Mouse (Mus musculus): ENCODE results near the gene H2-M10.3. TPM values are rescaled to one million over a fixed set of nuclear protein-coding genes. Genes with fewer than 3 reads are reported as not detected.
"Not testable (repeated sequence)": the region's sequence is repeated elsewhere in the genome, so short reads cannot be mapped to it uniquely, and the experiment has no call there.

The H2-M10.3 gene
- total and polyA plus RNA-seq, 3 experiments = not detected

- no peak for TF ChIP-seq BHLHE40 (IDR thresholded peaks at IDR 0.05; ENCODE audit: borderline replicate concordance, low read depth, low read length)
- no peak for TF ChIP-seq ZMIZ1 (IDR thresholded peaks at IDR 0.05; ENCODE audit: low read depth, low read length)
- no peak for TF ChIP-seq TCF12 (IDR thresholded peaks at IDR 0.05; ENCODE audit: low read depth, low read length)
- no peak for TF ChIP-seq MAZ (IDR thresholded peaks at IDR 0.05; ENCODE audit: low read depth, low read length)
- TF ChIP-seq ZKSCAN1 (IDR thresholded peaks at IDR 0.05; ENCODE audit: low read depth, low read length) = no peak
- Histone ChIP-seq H3K79me2 (ENCODE audit: control insufficient read depth, insufficient read depth, low read length, poor library complexity) (no peaks in the 10 kb centered on the region), H3K4me3 (ENCODE audit: control insufficient read depth in 1 of 2, insufficient read depth in 1 of 2, low read depth in 2 of 2, low read length in 2 of 2) (no peak overlapping the region)
Observed at GRCm38 (mm10) chr17:36414361-36414760, 46.1 kb upstream of the H2-M10.3 start.

GRCm38 (mm10) chr17:36389907-36390306 is 21.7 kb upstream of the H2-M10.3 start:
- no peak overlapping the region for H3K9ac ChIP-seq (ENCODE audit: control insufficient read depth, low read depth, low read length, poor library complexity, severe bottlenecking)
- no peak overlapping the region for H3K4me3 ChIP-seq (ENCODE audit: control insufficient read depth in 1 of 2, insufficient read depth in 1 of 2, low read depth in 2 of 2, low read length in 2 of 2)
- H3K36me3 ChIP-seq (ENCODE audit: control insufficient read depth in 1 of 2, insufficient read depth in 2 of 2, low read length in 2 of 2) = no peaks in the 10 kb centered on the region
- no peak overlapping the region for H3K27ac ChIP-seq (ENCODE audit: control insufficient read depth, low read depth, low read length)
- no peaks in the 10 kb centered on the region for H3K4me1 ChIP-seq (ENCODE audit: control insufficient read depth in 1 of 2, insufficient read depth in 2 of 2, low read length in 2 of 2)
- no peaks in the 10 kb centered on the region for H3K27me3 ChIP-seq (ENCODE audit: control insufficient read depth in 1 of 2, insufficient read depth in 2 of 2, low read length in 2 of 2)
- no peak for DNase-seq (ENCODE audit: low read depth, low spot score)
- H3K79me2 ChIP-seq (ENCODE audit: control insufficient read depth, insufficient read depth, low read length, poor library complexity) = no peaks in the 10 kb centered on the region
- TF ChIP-seq TBP (IDR thresholded peaks at IDR 0.05; ENCODE audit: low read depth, low read length) (no peak), MAX (IDR thresholded peaks at IDR 0.05; ENCODE audit: low read length) (no peak), MAFK (IDR thresholded peaks at IDR 0.05; ENCODE audit: borderline replicate concordance, low read depth, low read length) (no peak), POLR2AphosphoS2 (IDR thresholded peaks at IDR 0.05; ENCODE audit: low read length) (no peak), TCF12 (IDR thresholded peaks at IDR 0.05; ENCODE audit: low read depth, low read length) (no peak), NELFE (IDR thresholded peaks at IDR 0.05; ENCODE audit: low read depth, low read length) (no peak), RAD21 (IDR thresholded peaks at IDR 0.05; ENCODE audit: low read depth, low read length) (no peak), ETS1 (IDR thresholded peaks at IDR 0.05; ENCODE audit: low read depth, low read length) (no peak)
- H3K9me3 ChIP-seq (replicated peaks; ENCODE audit: insufficient read depth, low read length) = no peaks in the 10 kb centered on the region

More at GRCm38 (mm10) chr17:36414361-36414760, 46.1 kb upstream of the H2-M10.3 start:
- no peaks in the 10 kb centered on the region for H3K27me3 ChIP-seq (ENCODE audit: control insufficient read depth in 1 of 2, insufficient read depth in 2 of 2, low read length in 2 of 2)
- H3K9me3 ChIP-seq (replicated peaks; ENCODE audit: insufficient read depth, low read length) = no peaks in the 10 kb centered on the region
- H3K36me3 ChIP-seq (ENCODE audit: control insufficient read depth in 1 of 2, insufficient read depth in 2 of 2, low read length in 2 of 2) = no peaks in the 10 kb centered on the region
- DNase-seq (ENCODE audit: low read depth, low spot score) = no peak
- no peaks in the 10 kb centered on the region for H3K4me1 ChIP-seq (ENCODE audit: control insufficient read depth in 1 of 2, insufficient read depth in 2 of 2, low read length in 2 of 2)
- H3K27ac ChIP-seq (ENCODE audit: control insufficient read depth, low read depth, low read length) = no peak overlapping the region
- H3K9ac ChIP-seq (ENCODE audit: control insufficient read depth, low read depth, low read length, poor library complexity, severe bottlenecking) = no peak overlapping the region

- not testable (repeated sequence) for H3K9ac ChIP-seq (ENCODE audit: control insufficient read depth, low read depth, low read length, poor library complexity, severe bottlenecking); H3K27me3 ChIP-seq (ENCODE audit: control insufficient read depth in 1 of 2, insufficient read depth in 2 of 2, low read length in 2 of 2); H3K9me3 ChIP-seq (replicated peaks; ENCODE audit: insufficient read depth, low read length); DNase-seq (ENCODE audit: low read depth, low spot score); H3K4me3 ChIP-seq (ENCODE audit: control insufficient read depth in 1 of 2, insufficient read depth in 1 of 2, low read depth in 2 of 2, low read length in 2 of 2); H3K27ac ChIP-seq (ENCODE audit: control insufficient read depth, low read depth, low read length); H3K79me2 ChIP-seq (ENCODE audit: control insufficient read depth, insufficient read depth, low read length, poor library complexity); H3K4me1 ChIP-seq (ENCODE audit: control insufficient read depth in 1 of 2, insufficient read depth in 2 of 2, low read length in 2 of 2); H3K36me3 ChIP-seq (ENCODE audit: control insufficient read depth in 1 of 2, insufficient read depth in 2 of 2, low read length in 2 of 2)
Observed at GRCm38 (mm10) chr17:36362404-36362803, 5.8 kb downstream of the H2-M10.3 start.

All from MEL (cell line).